Mouse (Mus musculus) urinary bladder, postnatal 4 days (tissue): ENCODE results near the gene Ldah.

Experiments used
- DNase-seq, 2 experiments: peaks; one replicate each; pipeline ENCODE4 v3.0.0; 2021 to 2022; ENCODE audit warnings: low spot score in 2 of 2

Gene Ldah

GRCm38 (mm10) chr12:8281225-8282017 is 73.5 kb downstream of the Ldah start:
- no peak for DNase-seq

- no peak for DNase-seq
Measured at GRCm38 (mm10) chr12:8287970-8288369, 80.1 kb downstream of the Ldah start.

GRCm38 (mm10) chr12:8289099-8289498 is 81.2 kb downstream of the Ldah start:
- DNase-seq = no peak

- no peak for DNase-seq
Measured at GRCm38 (mm10) chr12:8289499-8289898, 81.6 kb downstream of the Ldah start.

GRCm38 (mm10) chr12:8291157-8291853 is 83.4 kb downstream of the Ldah start:
- DNase-seq = no peak

- no peak for DNase-seq
Measured at GRCm38 (mm10) chr12:8295307-8295913, 87.5 kb downstream of the Ldah start.

GRCm38 (mm10) chr12:8296154-8296553 is 88.2 kb downstream of the Ldah start:
- DNase-seq = no peak

- no peak for DNase-seq
Measured at GRCm38 (mm10) chr12:8297586-8298214, 89.8 kb downstream of the Ldah start.

- no peak for DNase-seq
Measured at GRCm38 (mm10) chr12:8298361-8299142, 90.6 kb downstream of the Ldah start.

- DNase-seq = no peak
Measured at GRCm38 (mm10) chr12:8299143-8300110, 91.5 kb downstream of the Ldah start.

GRCm38 (mm10) chr12:8300111-8300480 is 92.2 kb downstream of the Ldah start:
- no peak for DNase-seq

GRCm38 (mm10) chr12:8300521-8300920 is 92.6 kb downstream of the Ldah start:
- no peak for DNase-seq

GRCm38 (mm10) chr12:8301011-8301814 is 93.3 kb downstream of the Ldah start:
- DNase-seq = no peak

GRCm38 (mm10) chr12:8301841-8302431 is 94.0 kb downstream of the Ldah start, which contains the start of gene Gdf7:
Gdf7 (minus strand) TSS chr12:8301954.
- DNase-seq = no peak

- no peak for DNase-seq
Measured at GRCm38 (mm10) chr12:8305258-8305657, 97.4 kb downstream of the Ldah start.

- no peak for DNase-seq
Measured at GRCm38 (mm10) chr12:8306432-8306831, 98.5 kb downstream of the Ldah start.

- DNase-seq = no peak
Measured at GRCm38 (mm10) chr12:8306910-8307309, 99.0 kb downstream of the Ldah start.

- DNase-seq = no peak
Measured at GRCm38 (mm10) chr12:8310992-8311391, 103.1 kb downstream of the Ldah start.

GRCm38 (mm10) chr12:8312266-8312665 is 104.4 kb downstream of the Ldah start:
- no peak for DNase-seq
